Mouse (Mus musculus): Measurements from ENCODE around the gene Lhfpl2. TPM values are rescaled to one million over a fixed set of nuclear protein-coding genes. Genes with fewer than 3 reads are reported as not detected.
A peak's percentile ranks its signal among the peaks of the same experiment; 100 is the strongest.

The Lhfpl2 gene
- polyA plus RNA-seq, 1 experiment: 15.5 TPM

DNA sequence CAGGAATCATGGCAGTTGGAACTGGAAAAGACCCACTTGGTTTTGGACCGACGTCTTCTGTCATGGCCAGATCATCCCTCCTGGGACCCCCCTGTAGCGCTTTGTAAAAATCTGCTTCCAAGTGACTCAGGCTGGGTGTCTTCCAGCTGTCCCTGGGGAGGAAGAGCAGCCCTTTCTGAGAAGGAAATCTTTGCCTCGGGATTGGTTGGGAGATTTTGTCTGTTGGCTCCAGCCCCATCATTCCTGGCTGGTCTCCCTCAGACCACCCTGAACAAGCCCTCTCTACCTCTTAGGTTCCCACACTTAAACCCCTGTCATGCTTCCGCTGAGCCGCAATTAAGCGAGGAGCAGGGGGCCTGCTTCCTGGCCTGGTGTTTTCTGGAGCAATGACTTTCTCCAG is 77.6 kb downstream of the Lhfpl2 start:
- Histone ChIP-seq H3K36me3 (ENCODE audit: control insufficient read depth, insufficient read depth) (peaks cover 20% of the 10 kb centered on the region), H3ac (ENCODE audit: control insufficient read depth, insufficient read length, low read depth) (no peak overlapping the region), H3K27me3 (ENCODE audit: control insufficient read depth, insufficient read depth, insufficient read length) (no peaks in the 10 kb centered on the region), H3K79me3 (ENCODE audit: low read depth) (peaks cover 15% of the 10 kb centered on the region), H3K4me3 (ENCODE audit: insufficient read depth, poor library complexity, severe bottlenecking) (no peak overlapping the region), H3K79me2 (ENCODE audit: control insufficient read depth, insufficient read depth) (peaks cover 76% of the 10 kb centered on the region)
- no peak for TF ChIP-seq FOSL1 (IDR thresholded peaks at IDR 0.05; ENCODE audit: insufficient read depth, low read length, poor library complexity, severe bottlenecking)
- TF ChIP-seq CTCF (IDR thresholded peaks at IDR 0.05; ENCODE audit: control insufficient read depth, insufficient read depth, insufficient read length): no peak
- TF ChIP-seq MYOD1 (IDR thresholded peaks at IDR 0.05; ENCODE audit: control insufficient read depth, insufficient read length, low read depth): no peak

DNA sequence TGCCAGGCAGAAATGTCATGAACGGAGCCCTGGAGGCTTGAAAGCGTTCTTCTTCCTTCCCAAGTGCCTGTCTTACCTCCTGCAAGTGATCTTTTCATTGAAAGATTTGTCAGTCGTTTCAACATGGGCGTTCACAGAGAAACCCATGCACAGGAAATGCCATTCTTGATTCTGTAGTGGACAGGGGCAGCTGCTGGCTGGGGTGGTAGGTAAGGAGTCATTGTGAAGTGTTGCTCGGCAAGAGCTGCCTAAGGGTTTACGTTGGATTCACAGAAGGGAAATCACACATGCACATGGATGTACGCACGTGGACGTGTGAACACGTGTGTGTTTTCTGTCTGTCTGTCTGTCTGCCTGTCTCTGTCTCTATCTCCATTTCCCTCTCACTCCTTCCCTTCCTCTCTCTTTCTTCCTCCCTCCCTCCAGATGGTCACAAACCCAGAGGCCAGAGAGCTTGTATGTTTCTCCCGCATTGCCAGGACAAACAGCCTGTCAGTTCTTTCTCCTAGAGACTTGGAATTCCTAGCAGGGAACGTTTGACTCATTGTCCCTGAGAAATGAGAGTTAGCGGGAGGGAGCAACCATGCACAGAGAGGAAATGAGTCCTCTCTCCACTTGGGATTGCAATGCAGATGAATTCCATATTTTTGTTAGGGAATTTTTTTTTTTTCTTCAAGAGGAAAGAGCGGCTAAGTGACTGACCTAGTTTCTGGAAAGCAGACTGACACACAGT is 82.3 kb downstream of the Lhfpl2 start:
- H3ac ChIP-seq (ENCODE audit: control insufficient read depth, insufficient read length, low read depth): no peak overlapping the region
- no peak overlapping the region for H3K4me3 ChIP-seq (ENCODE audit: insufficient read depth, poor library complexity, severe bottlenecking)
- H3K27me3 ChIP-seq (ENCODE audit: control insufficient read depth, insufficient read depth, insufficient read length): no peaks in the 10 kb centered on the region
- H3K79me2 ChIP-seq (ENCODE audit: control insufficient read depth, insufficient read depth): peaks cover 89% of the 10 kb centered on the region
- H3K36me3 ChIP-seq (ENCODE audit: control insufficient read depth, insufficient read depth): peaks cover 15% of the 10 kb centered on the region
- no peak for TF ChIP-seq CTCF (IDR thresholded peaks at IDR 0.05; ENCODE audit: control insufficient read depth, insufficient read depth, insufficient read length)
- TF ChIP-seq FOSL1 (IDR thresholded peaks at IDR 0.05; ENCODE audit: insufficient read depth, low read length, poor library complexity, severe bottlenecking): no peak
- TF ChIP-seq MYOG (IDR thresholded peaks at IDR 0.05; ENCODE audit: control insufficient read depth, extremely low read depth, insufficient read length): no peak
- TF ChIP-seq USF1 (IDR thresholded peaks at IDR 0.05; ENCODE audit: low read depth): no peak
- TF ChIP-seq MYOD1 (IDR thresholded peaks at IDR 0.05; ENCODE audit: control insufficient read depth, insufficient read length, low read depth): peak; percentile 40
- TF ChIP-seq CEBPB (IDR thresholded peaks at IDR 0.05; ENCODE audit: low read depth): no peak
- H3K79me3 ChIP-seq (ENCODE audit: low read depth): peaks cover 9% of the 10 kb centered on the region

DNA sequence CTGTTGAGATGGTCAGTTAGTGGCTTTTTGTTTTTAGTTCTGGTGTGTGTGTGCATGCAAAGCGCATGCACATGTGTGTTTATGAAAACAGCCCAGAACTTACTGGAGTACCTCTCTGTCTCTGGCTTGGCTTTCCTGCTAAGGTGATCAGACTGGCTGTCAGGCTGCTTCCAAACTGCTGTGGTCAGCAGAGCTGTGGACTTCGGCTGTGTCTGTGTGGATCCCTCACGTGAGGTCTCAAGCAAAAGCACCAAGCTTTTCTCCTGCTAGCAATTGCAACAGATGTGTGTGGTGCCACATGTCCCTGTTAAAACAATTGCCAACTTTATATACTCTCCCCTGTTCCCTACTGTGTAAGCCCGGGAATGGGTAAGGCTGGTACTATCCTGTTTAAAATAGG is 82.8 kb downstream of the Lhfpl2 start:
- Histone ChIP-seq H3K36me3 (ENCODE audit: control insufficient read depth, insufficient read depth) (peaks cover 15% of the 10 kb centered on the region), H3ac (ENCODE audit: control insufficient read depth, insufficient read length, low read depth) (no peak overlapping the region), H3K79me2 (ENCODE audit: control insufficient read depth, insufficient read depth) (peaks cover 85% of the 10 kb centered on the region), H3K27me3 (ENCODE audit: control insufficient read depth, insufficient read depth, insufficient read length) (no peaks in the 10 kb centered on the region), H3K79me3 (ENCODE audit: low read depth) (peaks cover 9% of the 10 kb centered on the region), H3K4me3 (ENCODE audit: insufficient read depth, poor library complexity, severe bottlenecking) (no peak overlapping the region)
- no peak for TF ChIP-seq CTCF (IDR thresholded peaks at IDR 0.05; ENCODE audit: control insufficient read depth, insufficient read depth, insufficient read length)
- no peak for TF ChIP-seq MYOG (IDR thresholded peaks at IDR 0.05; ENCODE audit: control insufficient read depth, extremely low read depth, insufficient read length)

DNA sequence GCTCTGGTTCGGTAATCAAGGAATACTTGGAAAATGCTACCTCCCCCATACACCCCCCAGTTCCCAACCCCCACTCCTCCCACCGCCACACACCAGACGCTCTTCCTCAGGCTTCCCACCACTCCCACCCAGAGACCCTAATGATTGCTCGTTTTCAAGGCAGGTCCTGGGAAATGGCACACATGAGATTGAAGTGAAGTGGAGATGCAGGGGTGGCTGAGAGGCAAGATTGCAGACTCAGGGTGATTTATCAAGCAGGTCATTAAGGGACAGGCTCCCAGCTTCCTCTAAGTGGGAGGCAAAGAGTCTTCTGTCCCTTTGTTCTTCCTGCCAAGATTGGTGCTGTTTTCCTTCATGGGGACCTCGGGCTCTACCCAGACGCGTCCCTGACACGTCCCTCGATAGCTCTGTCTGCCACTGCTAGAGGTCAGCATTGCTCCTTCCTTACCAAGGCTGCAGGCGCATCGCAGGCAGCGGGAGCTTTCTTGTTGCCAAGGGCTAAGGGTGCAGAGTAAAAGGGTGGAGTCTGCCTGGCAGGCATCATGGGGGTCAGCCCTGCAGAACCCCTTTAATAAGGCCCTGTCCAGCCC is 85.6 kb downstream of the Lhfpl2 start:
- Histone ChIP-seq H3ac (ENCODE audit: control insufficient read depth, insufficient read length, low read depth) (no peak overlapping the region), H3K27me3 (ENCODE audit: control insufficient read depth, insufficient read depth, insufficient read length) (no peaks in the 10 kb centered on the region), H3K4me3 (ENCODE audit: insufficient read depth, poor library complexity, severe bottlenecking) (no peak overlapping the region), H3K79me2 (ENCODE audit: control insufficient read depth, insufficient read depth) (peaks cover 79% of the 10 kb centered on the region), H3K79me3 (ENCODE audit: low read depth) (peaks cover 14% of the 10 kb centered on the region), H3K36me3 (ENCODE audit: control insufficient read depth, insufficient read depth) (peaks cover 7% of the 10 kb centered on the region)
- TF ChIP-seq MAX (IDR thresholded peaks at IDR 0.05): no peak
- no peak for TF ChIP-seq MYOD1 (IDR thresholded peaks at IDR 0.05; ENCODE audit: control insufficient read depth, insufficient read length, low read depth)
- TF ChIP-seq USF1 (IDR thresholded peaks at IDR 0.05; ENCODE audit: low read depth): no peak
- no peak for TF ChIP-seq FOSL1 (IDR thresholded peaks at IDR 0.05; ENCODE audit: insufficient read depth, low read length, poor library complexity, severe bottlenecking)
- no peak for TF ChIP-seq CTCF (IDR thresholded peaks at IDR 0.05; ENCODE audit: control insufficient read depth, insufficient read depth, insufficient read length)
- TF ChIP-seq MYOG (IDR thresholded peaks at IDR 0.05; ENCODE audit: control insufficient read depth, extremely low read depth, insufficient read length): no peak
- no peak for TF ChIP-seq CEBPB (IDR thresholded peaks at IDR 0.05; ENCODE audit: low read depth)

DNA sequence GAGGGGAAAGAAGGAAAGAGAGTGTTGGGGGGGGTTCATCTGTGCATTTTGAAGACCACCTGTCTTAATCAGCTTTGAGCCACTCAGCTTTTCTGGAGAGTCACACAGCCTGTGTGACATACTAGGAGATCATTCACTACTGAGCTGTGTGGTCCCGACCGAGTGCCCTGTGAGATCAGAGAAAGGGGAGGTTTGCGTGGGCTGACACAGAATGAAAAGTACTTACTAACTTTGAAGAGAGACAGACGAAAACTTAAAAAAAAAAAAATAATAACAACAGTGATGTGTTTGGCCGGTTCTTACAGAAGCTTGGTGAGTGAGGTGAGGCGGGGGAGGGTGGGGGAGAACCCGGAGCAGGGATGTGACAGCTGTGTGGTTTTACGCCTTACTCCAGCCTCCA is 86.9 kb downstream of the Lhfpl2 start:
- Histone ChIP-seq H3K79me3 (ENCODE audit: low read depth) (peaks cover 22% of the 10 kb centered on the region), H3K27me3 (ENCODE audit: control insufficient read depth, insufficient read depth, insufficient read length) (no peaks in the 10 kb centered on the region), H3K4me3 (ENCODE audit: insufficient read depth, poor library complexity, severe bottlenecking) (no peak overlapping the region), H3K79me2 (ENCODE audit: control insufficient read depth, insufficient read depth) (peaks cover 83% of the 10 kb centered on the region), H3ac (ENCODE audit: control insufficient read depth, insufficient read length, low read depth) (no peak overlapping the region), H3K36me3 (ENCODE audit: control insufficient read depth, insufficient read depth) (no peaks in the 10 kb centered on the region)
- TF ChIP-seq MYOD1 (IDR thresholded peaks at IDR 0.05; ENCODE audit: control insufficient read depth, insufficient read length, low read depth): no peak

DNA sequence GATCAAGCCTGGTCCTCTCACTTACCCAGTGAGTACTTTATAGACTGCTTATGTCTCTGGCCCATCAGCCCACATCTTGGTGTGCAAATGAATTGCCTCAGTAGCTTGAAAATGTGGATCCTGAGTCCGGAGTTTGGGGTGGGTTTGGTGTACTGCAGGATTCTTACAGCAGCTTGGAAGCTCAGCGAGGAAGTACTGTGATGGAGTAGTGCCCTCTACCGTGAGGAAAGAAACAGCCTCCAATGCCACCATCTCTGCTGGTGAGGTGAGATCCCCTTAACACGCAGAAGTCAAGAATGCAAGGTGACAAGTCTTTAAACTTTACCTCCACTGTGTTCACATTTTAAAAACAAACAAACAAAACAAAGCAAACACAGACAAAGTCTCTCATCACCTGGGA is 89.7 kb downstream of the Lhfpl2 start:
- no peaks in the 10 kb centered on the region for H3K27me3 ChIP-seq (ENCODE audit: control insufficient read depth, insufficient read depth, insufficient read length)
- no peaks in the 10 kb centered on the region for H3K36me3 ChIP-seq (ENCODE audit: control insufficient read depth, insufficient read depth)
- TF ChIP-seq MYOG (IDR thresholded peaks at IDR 0.05; ENCODE audit: control insufficient read depth, extremely low read depth, insufficient read length) (no peak), USF1 (IDR thresholded peaks at IDR 0.05; ENCODE audit: low read depth) (no peak), FOSL1 (IDR thresholded peaks at IDR 0.05; ENCODE audit: insufficient read depth, low read length, poor library complexity, severe bottlenecking) (no peak), CTCF (IDR thresholded peaks at IDR 0.05; ENCODE audit: control insufficient read depth, insufficient read depth, insufficient read length) (no peak), MYOD1 (IDR thresholded peaks at IDR 0.05; ENCODE audit: control insufficient read depth, insufficient read length, low read depth) (no peak), MAX (IDR thresholded peaks at IDR 0.05) (no peak), CEBPB (IDR thresholded peaks at IDR 0.05; ENCODE audit: low read depth) (no peak)

More for the DNA sequence above, 89.7 kb downstream of the Lhfpl2 start:
- peaks cover 28% of the 10 kb centered on the region for H3K79me3 ChIP-seq (ENCODE audit: low read depth)
- no peak overlapping the region for H3K4me3 ChIP-seq (ENCODE audit: insufficient read depth, poor library complexity, severe bottlenecking)
- H3ac ChIP-seq (ENCODE audit: control insufficient read depth, insufficient read length, low read depth): no peak overlapping the region
- H3K79me2 ChIP-seq (ENCODE audit: control insufficient read depth, insufficient read depth): peaks cover 83% of the 10 kb centered on the region
